In the genomic region with DNA sequence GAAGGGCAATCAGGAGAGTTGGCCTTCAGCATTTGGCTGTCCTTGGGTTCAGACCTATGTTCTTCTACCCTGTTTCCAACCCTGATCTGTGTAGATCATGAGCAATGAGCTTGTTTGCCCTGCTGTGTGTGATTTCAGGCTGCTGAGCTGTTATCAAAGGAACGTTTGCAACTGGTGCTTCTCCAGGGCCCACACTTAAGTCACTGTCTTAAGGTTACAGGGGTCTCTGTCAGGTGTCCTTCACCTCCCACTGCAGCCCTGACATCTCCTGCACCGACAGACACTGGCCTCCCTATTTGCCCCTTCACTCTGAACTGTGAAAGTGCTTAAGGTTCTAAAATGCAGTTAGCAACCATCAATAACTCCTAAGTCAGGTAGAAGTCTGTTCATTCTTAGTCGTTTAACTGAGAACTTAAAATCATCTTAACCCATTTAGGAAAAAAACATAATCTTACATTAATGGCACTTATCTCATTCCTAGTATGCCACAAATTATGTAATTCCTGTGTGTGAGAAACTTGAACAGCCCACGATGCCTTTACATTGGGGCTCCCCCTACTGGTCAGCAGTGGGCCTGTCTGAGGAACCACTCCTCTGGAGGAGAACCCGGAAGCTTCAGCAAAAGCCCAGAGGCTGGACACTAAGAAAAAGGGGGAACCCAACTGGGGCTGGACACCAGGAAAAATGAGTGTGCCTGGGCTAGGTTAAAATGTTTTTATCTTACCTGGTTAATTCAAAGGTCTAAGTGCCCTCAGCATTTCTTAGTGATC, we compare ENCODE assay signal across 9 mouse cellular contexts.
DNase-seq lines count a peak whose midpoint lies in the region; TF ChIP-seq lines count a peak whose summit lies in the region.
"Had no signal": no experiment of that assay in that cellular context is flagged by ENCODE, and none has a peak within 500 bp of the region (broad histone marks: within the 10 kb centered on the region; RNA-seq: fewer than 3 reads in every experiment).

No protein-coding gene starts in this region.

- 0 out of 2 replicates have a peak, but pooled peaks cover 4% of the 10 kb centered on the region for H3K27me3 ChIP-seq in E14TG2a.4 (ENCODE audit: insufficient read depth, low read length)

- no peaks in the 10 kb centered on the region for H3K9me3 ChIP-seq in E14TG2a.4 (ENCODE audit: low read length)
- H3K9me3 ChIP-seq: limb, embryonic 12.5 days had no signal

- H3K4me3 ChIP-seq in E14TG2a.4 (replicated peaks; ENCODE audit: low read length): no peak overlapping the region
- H3K4me3 ChIP-seq in lung, adult 2 months (replicated peaks; ENCODE audit: extremely low read depth, low read depth, low read length): no peak overlapping the region
- H3K4me3 ChIP-seq: limb, embryonic 12.5 days had no signal

- peak; percentile 87 for DNase-seq in adrenal gland, adult 2 months
- DNase-seq in embryo, embryonic 10 days (ENCODE audit: low spot score): peak; percentile 87
- peak; percentile 61 to 81 for DNase-seq in gastrocnemius, postnatal 4 days (ENCODE audit: low spot score in 2 of 2)
- DNase-seq in kidney, postnatal 36 days: peak; percentile 80 to 91
- DNase-seq in lung, adult 2 months: peak; percentile 74
- DNase-seq in retina, embryonic 14.5 days (ENCODE audit: low spot score): peak; percentile 90
- peak; percentile 89 for DNase-seq in thymus, postnatal 4 days

- H3K4me1 ChIP-seq in E14TG2a.4 (replicated peaks; ENCODE audit: low read depth, low read length): no peaks in the 10 kb centered on the region
- H3K4me1 ChIP-seq in lung, adult 2 months (ENCODE audit: control insufficient read depth, insufficient read depth, low read length): no peaks in the 10 kb centered on the region

- peak; percentile 88 for TF ChIP-seq CTCF in E14TG2a.4 (conservative IDR thresholded peaks at IDR 0.05; ENCODE audit: low read length)
- peak; percentile 87 for TF ChIP-seq CTCF in lung, adult 2 months (IDR thresholded peaks at IDR 0.05; ENCODE audit: insufficient read depth, low read length)

- WGBS in lung, adult 2 months: 13% methylated on average over 5 of the region's 5 CpGs

- TF ChIP-seq POLR2A in lung, adult 2 months (IDR thresholded peaks at IDR 0.05; ENCODE audit: borderline replicate concordance, extremely low read depth, low read depth, low read length): no peak

- H3K36me3 ChIP-seq in E14TG2a.4 (ENCODE audit: insufficient read depth, low read length): no peaks in the 10 kb centered on the region
- H3K36me3 ChIP-seq: limb, embryonic 12.5 days had no signal
